Mouse (Mus musculus) ZHBTc4 (cell line): ENCODE data around the gene Acot7.

Source experiments
- DNase-seq: peaks from one replicate; pipeline ENCODE4 v3.0.0-alpha.2; 2011; ENCODE audit warnings: low read depth, low spot score

Gene Acot7

GRCm38 (mm10) chr4:152294188-152294929, 116.4 kb downstream of the Acot7 start:
- no peak for DNase-seq

- no peak for DNase-seq
Measured at GRCm38 (mm10) chr4:152295916-152296315, 118.0 kb downstream of the Acot7 start.

GRCm38 (mm10) chr4:152296371-152296770, 118.4 kb downstream of the Acot7 start:
- DNase-seq, result no peak

GRCm38 (mm10) chr4:152296874-152297861, 119.2 kb downstream of the Acot7 start, which contains the start of gene Icmt:
Gene Icmt (plus strand): TSS chr4:152297227.
- peak; percentile 100 for DNase-seq

- no peak for DNase-seq
Measured at GRCm38 (mm10) chr4:152298836-152299235, 120.9 kb downstream of the Acot7 start.

GRCm38 (mm10) chr4:152300375-152300774, 122.4 kb downstream of the Acot7 start:
- DNase-seq, result no peak

GRCm38 (mm10) chr4:152302012-152302411, 124.1 kb downstream of the Acot7 start:
- DNase-seq, result no peak

- no peak for DNase-seq
Measured at GRCm38 (mm10) chr4:152303172-152303571, 125.2 kb downstream of the Acot7 start.

GRCm38 (mm10) chr4:152304685-152305084, 126.8 kb downstream of the Acot7 start:
- no peak for DNase-seq

- DNase-seq, result no peak
Measured at GRCm38 (mm10) chr4:152305991-152306390, 128.1 kb downstream of the Acot7 start.

GRCm38 (mm10) chr4:152307542-152307941, 129.6 kb downstream of the Acot7 start:
- DNase-seq, result no peak

GRCm38 (mm10) chr4:152312186-152312585, 134.3 kb downstream of the Acot7 start:
- peak; percentile 80 for DNase-seq

- peak; percentile 64 for DNase-seq
Measured at GRCm38 (mm10) chr4:152313211-152313632, 135.3 kb downstream of the Acot7 start.

GRCm38 (mm10) chr4:152313934-152314333, 136.0 kb downstream of the Acot7 start:
- DNase-seq, result peak; percentile 72

- peak; percentile 77 for DNase-seq
Measured at GRCm38 (mm10) chr4:152315498-152316213, 137.7 kb downstream of the Acot7 start.

- no peak for DNase-seq
Measured at GRCm38 (mm10) chr4:152317631-152318033, 139.7 kb downstream of the Acot7 start.

- peak; percentile 85 for DNase-seq
Measured at GRCm38 (mm10) chr4:152318517-152319234, 140.7 kb downstream of the Acot7 start, which contains the start of gene Rnf207. Gene Rnf207 (minus strand): TSS chr4:152318993.
